14 mouse cellular contexts compared by ENCODE assay signal in genomic region chr5:74391346-74391745, GRCm38 (mm10).
"Had no signal": no experiment of that assay in that cellular context is flagged by ENCODE, and none has a peak within 500 bp of the region (broad histone marks: within the 10 kb centered on the region; RNA-seq: fewer than 3 reads in every experiment).

No protein-coding gene starts in this region.

- H3K4me3 ChIP-seq: left cerebral cortex, adult 2 months; liver, embryonic 13.5 days; lung, embryonic 15.5 days; megakaryocyte, embryonic 14.5 days; midbrain, embryonic 13.5 days; stomach, embryonic 15.5 days had no signal

- H3K36me3 ChIP-seq: liver, embryonic 13.5 days; lung, embryonic 15.5 days; midbrain, embryonic 13.5 days; stomach, embryonic 15.5 days had no signal

- DNase-seq: kidney, adult 18-20 months; kidney, postnatal 14 days; liver; liver, embryonic 13.5 days; liver, postnatal 0 days; lung, postnatal 14 days; right cerebral cortex, postnatal 14 days; thymus, postnatal 14 days had no signal

- H3K4me1 ChIP-seq: megakaryocyte, embryonic 14.5 days had no signal

- H3K4me2 ChIP-seq: liver, embryonic 13.5 days; lung, embryonic 15.5 days; midbrain, embryonic 13.5 days; stomach, embryonic 15.5 days had no signal

- H3K27me3 ChIP-seq: liver, embryonic 13.5 days; lung, embryonic 15.5 days; megakaryocyte, embryonic 14.5 days; midbrain, embryonic 13.5 days; stomach, embryonic 15.5 days had no signal

- H3K27ac ChIP-seq: left cerebral cortex, adult 2 months; liver, embryonic 13.5 days; lung, embryonic 15.5 days; macrophage; midbrain, embryonic 13.5 days; stomach, embryonic 15.5 days had no signal

- H3K9ac ChIP-seq: liver, embryonic 13.5 days; liver, postnatal 0 days; lung, embryonic 15.5 days; midbrain, embryonic 13.5 days; stomach, embryonic 15.5 days had no signal

- ATAC-seq: liver, postnatal 0 days; midbrain, embryonic 13.5 days had no signal

- H3K9me3 ChIP-seq: liver, embryonic 13.5 days; lung, embryonic 15.5 days; megakaryocyte, embryonic 14.5 days; midbrain, embryonic 13.5 days; stomach, embryonic 15.5 days had no signal
